Mouse (Mus musculus) E14TG2a.4 (cell line): ENCODE results near the gene Rps6kc1.

Source experiments
- CTCF ChIP-seq: conservative IDR thresholded peaks from 2 replicates; pipeline ENCODE4 v1.5.1; 2014; ENCODE audit warnings: low read length
- NANOG ChIP-seq: IDR thresholded peaks from 2 replicates; pipeline ENCODE4 v1.6.1; 2014; ENCODE audit warnings: borderline replicate concordance, low read length, mixed read lengths
- POU5F1 ChIP-seq: IDR thresholded peaks from 2 replicates; pipeline ENCODE4 v1.6.1; 2014; ENCODE audit warnings: low read length, borderline replicate concordance

DNA sequence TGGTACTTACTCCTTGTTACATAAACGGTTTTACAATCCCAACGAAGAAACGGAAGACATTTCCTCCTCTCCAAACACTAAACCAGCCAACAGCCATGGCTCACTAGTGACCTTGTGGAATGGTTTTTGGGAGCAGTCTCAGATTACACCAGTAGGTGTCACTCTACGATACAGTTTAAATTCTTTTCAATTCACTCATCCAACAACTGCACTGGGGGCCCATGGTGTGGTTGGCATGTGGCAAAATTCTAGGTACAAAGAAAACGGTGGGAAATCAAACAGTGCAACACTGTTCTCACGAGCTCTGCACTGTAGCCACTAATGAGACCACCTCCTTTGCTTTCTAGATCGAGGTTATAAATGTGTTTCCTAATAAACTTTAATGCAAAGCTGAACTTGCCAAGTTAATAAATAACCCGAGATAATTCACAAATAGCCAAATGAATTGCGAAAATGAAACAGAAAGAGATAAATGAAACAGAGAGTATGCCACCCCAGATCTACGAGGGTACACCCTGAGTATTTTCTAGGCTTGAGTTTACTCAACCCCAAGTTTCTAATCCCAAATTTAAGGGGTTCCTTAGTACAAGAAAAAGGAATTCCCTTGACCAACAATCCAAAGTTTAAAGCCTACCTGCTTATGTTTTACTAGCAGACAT, 79.6 kb downstream of the Rps6kc1 start:
- TF ChIP-seq CTCF (peak; percentile 59), NANOG (no peak), POU5F1 (no peak)
